ENCODE assay signal across 10 mouse cellular contexts in genomic region chr19:26613665-26614064, GRCm38 (mm10). TPM values are rescaled to one million over a fixed set of nuclear protein-coding genes. Genes with fewer than 3 reads are reported as not detected.
DNase-seq lines count a peak whose midpoint lies in the region; ATAC-seq and TF ChIP-seq lines count a peak whose summit lies in the region.
"Had no signal": no experiment of that assay in that cellular context is flagged by ENCODE, and none has a peak within 500 bp of the region (broad histone marks: within the 10 kb centered on the region; RNA-seq: fewer than 3 reads in every experiment).

No protein-coding gene starts in this region.

- ATAC-seq in megakaryocyte, adult 5-6 weeks (ENCODE audit: poor library complexity, severe bottlenecking): no peak
- no peak for ATAC-seq in heart, embryonic 13.5 days (ENCODE audit: extremely low read depth, insufficient number of reproducible peaks, low FRiP score, low TSS enrichment)
- peak; percentile 62; the same call in 1 of the 2 replicates for ATAC-seq in liver, embryonic 14.5 days (ENCODE audit: insufficient read depth)
- no peak for ATAC-seq in forebrain, embryonic 11.5 days (replicated peaks; ENCODE audit: low FRiP score)

- TF ChIP-seq CTCF in liver, embryonic 14.5 days (IDR thresholded peaks at IDR 0.05; ENCODE audit: low read depth): no peak

- intact Hi-C loops in left cerebral cortex, postnatal 10 days (cut with DNase I): no loop called here

- peak overlapping the region; percentile 56 for H3K27ac ChIP-seq in heart, embryonic 13.5 days (replicated peaks)
- no peak overlapping the region for H3K27ac ChIP-seq in liver, embryonic 14.5 days
- H3K27ac ChIP-seq in forebrain, embryonic 11.5 days (ENCODE audit: low read depth, low read length): no peak overlapping the region
- H3K27ac ChIP-seq: hindbrain, embryonic 13.5 days; limb, embryonic 12.5 days had no signal

- peaks cover 21% of the 10 kb centered on the region for H3K36me3 ChIP-seq in megakaryocyte, embryonic 14.5 days (replicated peaks; ENCODE audit: low read length)
- H3K36me3 ChIP-seq in heart, embryonic 13.5 days: no peaks in the 10 kb centered on the region
- no peaks in the 10 kb centered on the region for H3K36me3 ChIP-seq in liver, embryonic 14.5 days (replicated peaks; ENCODE audit: control insufficient read depth, insufficient read depth, low read depth)
- no peaks in the 10 kb centered on the region for H3K36me3 ChIP-seq in forebrain, embryonic 11.5 days (ENCODE audit: control insufficient read depth, insufficient read depth, low read length)
- H3K36me3 ChIP-seq: hindbrain, embryonic 13.5 days; limb, embryonic 12.5 days had no signal

- H3K4me1 ChIP-seq in megakaryocyte, embryonic 14.5 days: peaks cover 73% of the 10 kb centered on the region
- H3K4me1 ChIP-seq in heart, embryonic 13.5 days: peaks cover 21% of the 10 kb centered on the region
- H3K4me1 ChIP-seq in liver, embryonic 14.5 days (replicated peaks; ENCODE audit: control insufficient read depth in 2 of 2, insufficient read depth in 2 of 2, low read length in 1 of 2): peaks cover 4 to 23% of the 10 kb centered on the region in 2 experiments
- H3K4me1 ChIP-seq in forebrain, embryonic 11.5 days (replicated peaks; ENCODE audit: control insufficient read depth, insufficient read depth, low read length): no peaks in the 10 kb centered on the region; the same call in 1 of the 2 replicates
- H3K4me1 ChIP-seq: hindbrain, embryonic 13.5 days had no signal

- TF ChIP-seq EP300 in liver, embryonic 14.5 days (IDR thresholded peaks at IDR 0.05; ENCODE audit: low read depth): no peak

- no peaks in the 10 kb centered on the region for H3K9me3 ChIP-seq in megakaryocyte, embryonic 14.5 days
- H3K9me3 ChIP-seq in heart, embryonic 13.5 days: no peaks in the 10 kb centered on the region
- H3K9me3 ChIP-seq in liver, embryonic 14.5 days (ENCODE audit: control insufficient read depth, low read length): no peaks in the 10 kb centered on the region
- H3K9me3 ChIP-seq in forebrain, embryonic 11.5 days (ENCODE audit: control insufficient read depth, low read length): no peaks in the 10 kb centered on the region
- H3K9me3 ChIP-seq: hindbrain, embryonic 13.5 days; limb, embryonic 12.5 days had no signal

- 0 out of 2 replicates have a peak overlapping the region, but pooled peaks have one; percentile 1 for H3K4me2 ChIP-seq in heart, embryonic 13.5 days
- peak overlapping the region; percentile 41 for H3K4me2 ChIP-seq in liver, embryonic 14.5 days (ENCODE audit: low read depth)
- H3K4me2 ChIP-seq in forebrain, embryonic 11.5 days (ENCODE audit: low read depth, low read length, severe bottlenecking): no peak overlapping the region
- H3K4me2 ChIP-seq: hindbrain, embryonic 13.5 days; limb, embryonic 12.5 days had no signal

- no peaks in the 10 kb centered on the region for H3K27me3 ChIP-seq in megakaryocyte, embryonic 14.5 days (replicated peaks)
- H3K27me3 ChIP-seq in heart, embryonic 13.5 days (replicated peaks): 0 out of 2 replicates have a peak, but pooled peaks cover 3% of the 10 kb centered on the region
- no peaks in the 10 kb centered on the region for H3K27me3 ChIP-seq in liver, embryonic 14.5 days (ENCODE audit: control insufficient read depth, insufficient read depth, low read length)
- H3K27me3 ChIP-seq in forebrain, embryonic 11.5 days (ENCODE audit: control insufficient read depth, insufficient read depth, low read length): peaks cover 10% of the 10 kb centered on the region; the same call in 1 of the 2 replicates
- H3K27me3 ChIP-seq: limb, embryonic 12.5 days had no signal

- H3K4me3 ChIP-seq in megakaryocyte, embryonic 14.5 days (replicated peaks): peak overlapping the region; percentile 60
- H3K4me3 ChIP-seq in heart, embryonic 13.5 days: no peak overlapping the region
- H3K4me3 ChIP-seq in liver, embryonic 14.5 days (ENCODE audit: insufficient read depth in 1 of 2, low read depth in 2 of 2, low read length in 2 of 2): no peak overlapping the region
- no peak overlapping the region for H3K4me3 ChIP-seq in forebrain, embryonic 11.5 days (ENCODE audit: low read depth, low read length)
- H3K4me3 ChIP-seq: hindbrain, embryonic 13.5 days; limb, embryonic 12.5 days had no signal

- no peak for DNase-seq in liver, embryonic 14.5 days (ENCODE audit: low read depth in 3 of 3, low spot score in 3 of 3)
- DNase-seq in testis, postnatal 14 days (ENCODE audit: low spot score): peak; percentile 16
- DNase-seq in forebrain, embryonic 11.5 days (ENCODE audit: low spot score): no peak
- DNase-seq in left cerebral cortex, postnatal 10 days (ENCODE audit: extremely low spot score in 1 of 2, low spot score in 2 of 2): no peak
- DNase-seq: cerebellum, adult 11-12 months had no signal

- WGBS in heart, embryonic 13.5 days: 19% methylated on average over 5 of the region's 5 CpGs
- 19% methylated on average over 5 of the region's 5 CpGs for WGBS in liver, embryonic 14.5 days (ENCODE audit: insufficient replicate concordance)
- WGBS in forebrain, embryonic 11.5 days: 78% methylated on average over 5 of the region's 5 CpGs

- no peak overlapping the region for H3K9ac ChIP-seq in heart, embryonic 13.5 days
- H3K9ac ChIP-seq in liver, embryonic 14.5 days (replicated peaks): no peak overlapping the region
- H3K9ac ChIP-seq in forebrain, embryonic 11.5 days (ENCODE audit: low read length): no peak overlapping the region
- H3K9ac ChIP-seq: hindbrain, embryonic 13.5 days; limb, embryonic 12.5 days had no signal

RNA-seq across cellular contexts. Expression of gene Smarca2, which starts 8.8 kb away (rescaled TPM):
- polyA plus RNA-seq in megakaryocyte, embryonic 14.5 days (2012; ENCODE audit: insufficient read depth, low replicate concordance): 3.8 and 16.0 TPM in 2 replicates
- total RNA-seq in megakaryocyte, adult 5-6 weeks (2015): 49.8 and 63.8 TPM in 2 replicates
- 49.6 and 51.4 TPM in 2 replicates for total RNA-seq in megakaryocyte, adult 5-6 weeks (2017)
- 25.8 and 27.4 TPM in 2 replicates for polyA plus RNA-seq in heart, embryonic 13.5 days (2015; fragmentation: Nextera tagmentation; extraction: Ambion mirVana)
- 3.0 and 5.3 TPM in 2 replicates for polyA plus RNA-seq in liver, embryonic 14.5 days (2012; rRNA removed)
- polyA plus RNA-seq in liver, embryonic 14.5 days (2014; fragmentation: Nextera tagmentation; extraction: Ambion mirVana): 2.0 and 3.3 TPM in 2 replicates
- 45.4 and 45.5 TPM in 2 replicates for polyA plus RNA-seq in forebrain, embryonic 11.5 days (2014; fragmentation: Nextera tagmentation; extraction: Ambion mirVana)
- 100 to 1,000 TPM; 205 to 206 TPM for total RNA-seq in left cerebral cortex, postnatal 10 days (2021)
